8 mouse cellular contexts compared by ENCODE assay signal in genomic region chrX:160995131-160995667, GRCm38 (mm10). TPM values are rescaled to one million over a fixed set of nuclear protein-coding genes. Genes with fewer than 3 reads are reported as not detected.
DNase-seq lines count a peak whose midpoint lies in the region; ATAC-seq lines count a peak whose summit lies in the region.

No protein-coding gene starts in this region.

- no peaks in the 10 kb centered on the region for H3K9me3 ChIP-seq in forebrain, embryonic 13.5 days (replicated peaks)
- no peaks in the 10 kb centered on the region for H3K9me3 ChIP-seq in stomach, embryonic 16.5 days (replicated peaks; ENCODE audit: control insufficient read depth, low read length)

- H3K4me1 ChIP-seq in forebrain, embryonic 13.5 days: peaks cover 15% of the 10 kb centered on the region; the same call in 1 of the 2 replicates
- no peaks in the 10 kb centered on the region for H3K4me1 ChIP-seq in stomach, embryonic 16.5 days (ENCODE audit: control insufficient read depth, insufficient read depth, low read length)

- peak; percentile 33 for ATAC-seq in cerebellum, adult (ENCODE audit: insufficient number of reproducible peaks, low FRiP score, low TSS enrichment)
- peak; percentile 39 for ATAC-seq in forebrain, embryonic 13.5 days
- ATAC-seq in megakaryocyte progenitor cell, adult 5-6 weeks (replicated peaks; ENCODE audit: poor library complexity): peak; percentile 42
- ATAC-seq in stomach, embryonic 16.5 days (ENCODE audit: insufficient read depth, low FRiP score): peak; percentile 63; the same call in 1 of the 2 replicates

- H3K36me3 ChIP-seq in forebrain, embryonic 13.5 days (ENCODE audit: poor library complexity, severe bottlenecking): no peaks in the 10 kb centered on the region
- H3K36me3 ChIP-seq in stomach, embryonic 16.5 days (ENCODE audit: control insufficient read depth, insufficient read depth, low read length): no peaks in the 10 kb centered on the region

- no peak for DNase-seq in cerebellum, adult 9-11 months
- DNase-seq in R1 (ENCODE audit: low read depth, low spot score): peak; percentile 27
- DNase-seq in heart, postnatal 4 days: peak; percentile 43
- peak; percentile 12 to 44 for DNase-seq in left cerebral cortex, adult 18-20 months (ENCODE audit: low spot score in 2 of 2)

- peak overlapping the region; percentile 85 for H3K27ac ChIP-seq in forebrain, embryonic 13.5 days
- peak overlapping the region; percentile 69 for H3K27ac ChIP-seq in stomach, embryonic 16.5 days (ENCODE audit: low read length)

- H3K27me3 ChIP-seq in forebrain, embryonic 13.5 days: no peaks in the 10 kb centered on the region; the same call in 1 of the 2 replicates
- peaks cover 5% of the 10 kb centered on the region; the same call in 1 of the 2 replicates for H3K27me3 ChIP-seq in stomach, embryonic 16.5 days (ENCODE audit: control insufficient read depth, insufficient read depth, low read length)

- WGBS in forebrain, embryonic 13.5 days: 31% methylated on average over 31 of the region's 31 CpGs
- 10% methylated on average over 31 of the region's 31 CpGs for WGBS in stomach, embryonic 16.5 days

- peak overlapping the region; percentile 61 for H3K9ac ChIP-seq in forebrain, embryonic 13.5 days
- H3K9ac ChIP-seq in stomach, embryonic 16.5 days (ENCODE audit: low read length): peak overlapping the region; percentile 54

- peak overlapping the region; percentile 51 for H3K4me2 ChIP-seq in forebrain, embryonic 13.5 days
- peak overlapping the region; percentile 47 for H3K4me2 ChIP-seq in stomach, embryonic 16.5 days (ENCODE audit: low read depth, low read length)

- peak overlapping the region; percentile 45 for H3K4me3 ChIP-seq in forebrain, embryonic 13.5 days
- H3K4me3 ChIP-seq in stomach, embryonic 16.5 days (replicated peaks; ENCODE audit: low read length): peak overlapping the region; percentile 65

RNA-seq across cellular contexts. Expression of gene Cdkl5, which starts 0.7 kb away (rescaled TPM):
- polyA plus RNA-seq in forebrain, embryonic 13.5 days (2015; fragmentation: Nextera tagmentation; extraction: Ambion mirVana): 4.3 and 4.8 TPM in 2 replicates
- 1 to 10 TPM; 8.1 to 8.5 TPM for total RNA-seq in heart, postnatal 4 days (2021)
- 100 to 1,000 TPM; 139 to 148 TPM for total RNA-seq in left cerebral cortex, adult 18-20 months (2021)
- 1.9 and 2.0 TPM in 2 replicates for total RNA-seq in megakaryocyte progenitor cell, adult 5-6 weeks (2015)
- 0.83 and 1.8 TPM in 2 replicates for total RNA-seq in megakaryocyte progenitor cell, adult 5-6 weeks (2017)
- 2.2 and 2.6 TPM in 2 replicates for polyA plus RNA-seq in stomach, embryonic 16.5 days (2015; fragmentation: Nextera tagmentation; extraction: Ambion mirVana)

Comparison
In these comparisons a context has a peak if more than half of its experiments do, and no peak if none do; other contexts are left out.
1. RNA of gene Cdkl5, which starts 0.7 kb away (total RNA-seq): 139 to 148 TPM in left cerebral cortex, adult 18-20 months; 8.1 to 8.5 TPM in heart, postnatal 4 days and 0.83 to 2.0 TPM in megakaryocyte progenitor cell, adult 5-6 weeks; every median in the first group is over 10 times any median in the second.
2. Peak in every context shown above with its lines, with median percentiles within 50 percentile points of each other: ATAC-seq.